Mouse (Mus musculus): ENCODE data around the gene Olfr1308.

Olfr1308 gene

GRCm38 (mm10) chr2:111964844-111965243 lies at the start of gene Olfr1308:
Gene Olfr1308 (minus strand): TSS chr2:111964944.
- no peak for DNase-seq

- DNase-seq, result no peak
Observed at GRCm38 (mm10) chr2:112012608-112013007, 47.9 kb upstream of the Olfr1308 start, which contains the start of gene Olfr1310. Gene Olfr1310 (minus strand): TSS chr2:112012708.

- no peak for DNase-seq
Observed at GRCm38 (mm10) chr2:111990181-111990580, 25.4 kb upstream of the Olfr1308 start, which contains the start of gene Olfr1309. Gene Olfr1309 (minus strand): TSS chr2:111990281.

- DNase-seq, result no peak
Observed at GRCm38 (mm10) chr2:111949340-111949739, 15.4 kb downstream of the Olfr1308 start, which contains the start of gene Olfr1307. Gene Olfr1307 (minus strand): TSS chr2:111949440.

GRCm38 (mm10) chr2:111916171-111916570 lies 48.6 kb downstream of the Olfr1308 start, which contains the start of gene Olfr1306:
Gene Olfr1306 (minus strand): TSS chr2:111916271.
- DNase-seq, result no peak

Data from cerebellum, adult 8-10 months (tissue).